Mouse (Mus musculus): ENCODE measurements around the gene Ppm1j.

Ppm1j gene

DNA sequence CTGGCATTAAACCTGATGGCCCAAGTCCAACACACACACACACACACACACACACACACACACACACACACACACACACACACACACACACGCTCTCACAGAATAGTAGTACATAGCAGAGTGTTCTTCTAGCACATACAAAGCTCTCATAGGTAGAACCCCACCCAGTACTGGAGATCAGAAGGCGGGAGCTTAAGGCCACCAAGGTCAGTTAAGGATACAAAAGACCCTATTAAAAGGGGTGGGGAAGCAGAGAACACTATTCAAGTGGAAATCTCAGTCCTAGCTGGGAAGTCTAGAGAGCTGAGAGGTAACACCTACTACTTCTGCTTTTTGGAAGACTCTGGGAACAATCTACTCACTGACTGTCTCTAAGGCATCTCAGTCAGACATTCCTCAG, 34.5 kb downstream of the Ppm1j start:
- DNase-seq: no peak

DNA sequence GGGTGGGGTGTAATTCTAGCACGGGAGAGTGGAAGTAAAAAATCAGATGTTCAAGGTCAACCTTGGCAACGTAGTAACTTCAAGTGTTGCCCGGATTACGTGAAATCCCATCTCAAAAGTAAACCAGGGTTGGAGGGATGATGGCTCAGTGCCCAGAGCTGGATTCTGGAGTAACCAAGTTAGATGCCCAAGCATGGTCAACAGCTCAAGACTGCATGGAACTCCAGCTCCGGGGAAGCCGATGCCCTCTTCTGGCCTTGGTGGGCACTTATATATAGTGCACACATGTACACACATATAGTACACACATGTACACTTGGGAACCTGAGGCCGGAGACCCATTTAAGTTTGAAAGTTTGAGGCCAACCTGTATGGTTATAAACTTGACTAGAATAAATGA, 35.3 kb downstream of the Ppm1j start:
- no peak for DNase-seq

DNA sequence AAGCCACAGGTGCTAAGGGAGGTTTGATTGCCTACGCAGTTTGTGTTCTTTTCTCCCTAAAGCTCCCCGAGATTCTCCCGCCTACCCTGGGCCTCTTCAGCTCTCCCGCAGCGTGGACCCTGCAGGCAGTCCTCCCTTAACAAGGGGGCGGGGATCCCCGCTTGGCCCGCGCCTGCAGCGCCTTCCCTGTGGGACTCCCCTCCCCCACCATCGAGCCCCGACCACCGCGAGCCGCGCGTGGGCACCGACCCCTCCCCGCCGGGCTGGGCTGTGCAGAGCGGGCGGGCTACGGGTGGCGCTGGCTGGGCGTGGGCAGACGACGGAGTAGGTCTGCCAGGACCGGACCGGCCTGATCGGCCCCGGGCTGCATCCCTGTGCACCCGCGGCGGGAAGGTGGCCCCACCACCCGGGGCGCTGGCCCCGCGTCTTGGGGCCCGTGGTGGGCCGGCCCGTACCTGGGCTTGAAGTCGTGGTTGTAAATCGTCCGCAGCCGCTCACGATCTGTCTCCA, 36.7 kb downstream of the Ppm1j start:
- peak; percentile 31 to 50 for DNase-seq

GRCm38 (mm10) chr3:104817991-104818748, 37.3 kb downstream of the Ppm1j start, which contains the start of gene Mov10:
Mov10 (minus strand) TSS chr3:104818563.
- DNase-seq: peak; percentile 56 to 73

DNA sequence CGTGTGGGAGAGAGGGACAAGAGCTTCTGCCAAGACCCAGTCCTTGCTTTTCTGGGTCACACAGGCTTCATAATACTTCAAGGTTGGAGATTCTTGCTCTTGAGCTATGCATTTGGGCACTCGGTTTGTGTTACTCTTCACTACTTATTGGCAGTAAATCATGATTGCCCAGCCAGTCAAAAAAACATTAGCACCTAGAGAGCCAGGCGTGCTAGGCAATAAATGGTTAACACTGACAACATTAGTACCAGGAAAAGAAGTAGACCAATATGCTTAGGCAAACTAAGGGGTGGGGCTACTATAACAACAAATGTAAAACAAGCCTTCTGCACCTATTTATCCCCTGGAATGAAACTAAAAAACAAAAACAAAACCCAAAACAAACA, 37.9 kb downstream of the Ppm1j start:
- no peak for DNase-seq

DNA sequence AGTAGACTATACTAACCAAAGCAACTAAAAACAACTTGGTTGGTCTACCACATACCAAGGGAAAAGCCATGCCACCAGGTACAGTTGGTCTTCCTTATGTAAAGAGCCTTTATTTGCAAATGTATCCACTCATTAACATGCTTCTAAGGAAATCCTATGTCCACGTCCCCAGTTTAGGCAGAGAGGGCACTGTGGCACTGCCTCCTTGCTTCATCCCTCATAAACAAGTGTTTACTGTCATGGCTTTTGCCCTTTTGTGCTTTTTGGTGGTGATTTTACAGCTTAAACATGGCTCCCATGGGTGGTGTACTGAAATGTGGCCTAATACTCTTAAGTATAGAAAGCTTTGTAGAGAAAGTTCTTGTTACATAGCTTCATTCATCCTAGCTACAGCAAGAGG, 39.6 kb downstream of the Ppm1j start:
- no peak for DNase-seq

DNA sequence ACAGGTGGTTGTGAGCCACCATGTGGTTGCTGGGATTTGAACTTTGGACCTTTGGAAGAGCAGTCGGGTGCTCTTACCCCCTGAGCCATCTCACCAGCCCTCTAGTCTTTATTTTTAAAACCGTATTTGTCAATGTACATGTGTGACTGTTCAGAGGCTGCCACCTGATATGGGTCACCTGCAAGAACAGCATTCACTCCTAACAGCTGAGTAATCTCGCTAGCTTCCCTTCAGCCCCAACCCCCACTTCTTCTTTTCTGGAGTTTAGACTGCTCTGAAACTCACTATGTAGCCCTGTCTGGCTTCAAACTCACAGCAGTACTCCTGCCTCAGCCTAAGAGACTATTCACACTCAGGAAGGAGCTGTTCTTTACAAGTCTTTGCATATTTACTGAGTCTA, 41.6 kb downstream of the Ppm1j start:
- DNase-seq: no peak
